ENCODE assay signal across 17 mouse cellular contexts in the genomic region with DNA sequence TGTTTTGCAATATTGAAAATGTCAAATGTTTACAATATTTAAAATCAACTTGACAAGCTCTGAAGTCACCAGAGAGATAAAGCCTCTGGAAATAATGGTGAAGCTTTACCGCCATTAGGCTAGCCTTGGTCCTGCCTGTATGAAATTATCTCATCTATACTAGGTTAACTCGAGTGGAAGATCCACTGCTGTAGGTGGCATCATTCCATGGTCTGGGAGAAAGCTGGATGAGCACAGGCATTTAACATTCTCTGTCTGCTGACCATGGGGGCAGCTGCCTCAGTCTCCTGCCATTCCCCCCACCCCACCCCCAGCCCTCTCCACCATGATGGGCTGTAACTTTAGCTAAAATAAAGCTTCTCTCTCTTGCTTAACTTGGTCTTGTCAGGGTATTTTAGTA.
A peak's percentile ranks its signal among the peaks of the same experiment; 100 is the strongest.
DNase-seq lines count a peak whose midpoint lies in the region; ATAC-seq and TF ChIP-seq lines count a peak whose summit lies in the region.
"Had no signal": no experiment of that assay in that cellular context is flagged by ENCODE, and none has a peak within 500 bp of the region (broad histone marks: within the 10 kb centered on the region; RNA-seq: fewer than 3 reads in every experiment).

No protein-coding gene starts in this region.

- ATAC-seq in midbrain, embryonic 11.5 days (ENCODE audit: low FRiP score), result no peak
- ATAC-seq in midbrain, embryonic 14.5 days (ENCODE audit: low FRiP score, low TSS enrichment), result no peak
- ATAC-seq: forebrain, embryonic 13.5 days; forebrain, embryonic 15.5 days had no signal

- H3K36me3 ChIP-seq in heart, embryonic 10.5 days, result no peaks in the 10 kb centered on the region
- H3K36me3 ChIP-seq in heart, adult 2 months (ENCODE audit: control insufficient read depth, insufficient read depth, low read length), result no peaks in the 10 kb centered on the region
- H3K36me3 ChIP-seq in midbrain, embryonic 11.5 days (ENCODE audit: control insufficient read depth, insufficient read depth, low read length), result no peaks in the 10 kb centered on the region
- H3K36me3 ChIP-seq in midbrain, embryonic 14.5 days (ENCODE audit: control insufficient read depth, insufficient read depth, low read length), result no peaks in the 10 kb centered on the region
- H3K36me3 ChIP-seq: forebrain, embryonic 15.5 days had no signal

- H3K9me3 ChIP-seq in heart, embryonic 10.5 days, result no peaks in the 10 kb centered on the region
- no peaks in the 10 kb centered on the region for H3K9me3 ChIP-seq in midbrain, embryonic 11.5 days (ENCODE audit: control insufficient read depth, low read length)
- no peaks in the 10 kb centered on the region for H3K9me3 ChIP-seq in midbrain, embryonic 14.5 days (ENCODE audit: control insufficient read depth, low read length)
- H3K9me3 ChIP-seq: embryonic facial prominence, embryonic 13.5 days; embryonic facial prominence, embryonic 15.5 days; forebrain, embryonic 13.5 days; forebrain, embryonic 15.5 days had no signal

- no peaks in the 10 kb centered on the region for H3K79me2 ChIP-seq in heart, adult 2 months (replicated peaks; ENCODE audit: control insufficient read depth, insufficient read depth, low read length)

- H3K4me1 ChIP-seq in heart, embryonic 10.5 days, result no peaks in the 10 kb centered on the region
- no peaks in the 10 kb centered on the region; the same call in 1 of the 2 replicates for H3K4me1 ChIP-seq in heart, adult 2 months (ENCODE audit: control insufficient read depth, insufficient read depth, low read length)
- H3K4me1 ChIP-seq in midbrain, embryonic 11.5 days (ENCODE audit: control insufficient read depth, insufficient read depth, low read length), result no peaks in the 10 kb centered on the region
- H3K4me1 ChIP-seq in midbrain, embryonic 14.5 days (ENCODE audit: control insufficient read depth, insufficient read depth, low read length), result no peaks in the 10 kb centered on the region
- H3K4me1 ChIP-seq: embryonic facial prominence, embryonic 15.5 days; forebrain, embryonic 13.5 days had no signal

- DNase-seq in cerebellum, postnatal 14 days, result peak; percentile 27 to 35
- no peak for DNase-seq in cerebellum, postnatal 4 days (ENCODE audit: low spot score in 2 of 2)
- DNase-seq in heart, embryonic 10.5 days (ENCODE audit: low spot score), result peak; percentile 19
- no peak for DNase-seq in heart, adult 2 months
- DNase-seq in midbrain, embryonic 11.5 days (ENCODE audit: low spot score, missing footprints), result peak; percentile 44
- no peak for DNase-seq in midbrain, embryonic 14.5 days
- DNase-seq: adrenal gland, postnatal 10 days; adrenal gland, postnatal 25 days; cerebellum, adult 11 months; cerebellum, adult 2 months; cerebellum, adult 9-10 months; embryo, embryonic 11 days had no signal

- TF ChIP-seq CTCF in heart, adult 2 months (IDR thresholded peaks at IDR 0.05), result no peak

- no peaks in the 10 kb centered on the region for H3K27me3 ChIP-seq in heart, embryonic 10.5 days (ENCODE audit: insufficient read depth, poor library complexity, severe bottlenecking)
- H3K27me3 ChIP-seq in heart, adult 2 months (ENCODE audit: control insufficient read depth, insufficient read depth, low read length), result no peaks in the 10 kb centered on the region
- no peaks in the 10 kb centered on the region for H3K27me3 ChIP-seq in midbrain, embryonic 11.5 days (ENCODE audit: control insufficient read depth, insufficient read depth, low read length)
- H3K27me3 ChIP-seq in midbrain, embryonic 14.5 days (ENCODE audit: control insufficient read depth, insufficient read depth, low read length), result no peaks in the 10 kb centered on the region
- H3K27me3 ChIP-seq: embryonic facial prominence, embryonic 13.5 days; embryonic facial prominence, embryonic 15.5 days; forebrain, embryonic 13.5 days; forebrain, embryonic 15.5 days had no signal

- no peak for TF ChIP-seq EP300 in heart, adult 2 months (IDR thresholded peaks at IDR 0.05; ENCODE audit: insufficient read depth, low read depth, low read length)

- no peak overlapping the region for H3K9ac ChIP-seq in heart, adult 2 months (ENCODE audit: low read depth, low read length)
- H3K9ac ChIP-seq in midbrain, embryonic 11.5 days (ENCODE audit: low read length), result no peak overlapping the region
- H3K9ac ChIP-seq in midbrain, embryonic 14.5 days (replicated peaks; ENCODE audit: low read length), result no peak overlapping the region
- H3K9ac ChIP-seq: embryonic facial prominence, embryonic 13.5 days; embryonic facial prominence, embryonic 15.5 days; forebrain, embryonic 13.5 days; forebrain, embryonic 15.5 days had no signal

- no peak overlapping the region for H3K27ac ChIP-seq in heart, embryonic 10.5 days
- no peak overlapping the region for H3K27ac ChIP-seq in heart, adult 2 months
- H3K27ac ChIP-seq in midbrain, embryonic 11.5 days (ENCODE audit: low read depth, low read length), result no peak overlapping the region
- H3K27ac ChIP-seq in midbrain, embryonic 14.5 days (replicated peaks; ENCODE audit: low read depth, low read length), result no peak overlapping the region
- H3K27ac ChIP-seq: embryonic facial prominence, embryonic 13.5 days; embryonic facial prominence, embryonic 15.5 days; forebrain, embryonic 13.5 days; forebrain, embryonic 15.5 days had no signal

- H3K4me3 ChIP-seq in heart, embryonic 10.5 days, result no peak overlapping the region
- no peak overlapping the region for H3K4me3 ChIP-seq in heart, adult 2 months
- H3K4me3 ChIP-seq in midbrain, embryonic 11.5 days (ENCODE audit: low read depth, low read length), result no peak overlapping the region
- H3K4me3 ChIP-seq in midbrain, embryonic 14.5 days (replicated peaks; ENCODE audit: low read depth, low read length), result no peak overlapping the region
- H3K4me3 ChIP-seq: embryonic facial prominence, embryonic 13.5 days; embryonic facial prominence, embryonic 15.5 days; erythroblast, embryonic 14.5 days; forebrain, embryonic 13.5 days; forebrain, embryonic 15.5 days had no signal

- no peak overlapping the region for H3K4me2 ChIP-seq in midbrain, embryonic 11.5 days
- no peak overlapping the region for H3K4me2 ChIP-seq in midbrain, embryonic 14.5 days (ENCODE audit: low read length)
- H3K4me2 ChIP-seq: embryonic facial prominence, embryonic 13.5 days; embryonic facial prominence, embryonic 15.5 days; forebrain, embryonic 13.5 days; forebrain, embryonic 15.5 days had no signal

- intact Hi-C loops in heart, adult 2 months (cut with DNase I), result no loop called here

- TF ChIP-seq POLR2A in heart, adult 2 months (IDR thresholded peaks at IDR 0.05; ENCODE audit: insufficient read depth, low read depth, low read length), result no peak

- 83% methylated on average over 2 of the region's 2 CpGs for WGBS in heart, embryonic 10.5 days
- 79% methylated on average over 2 of the region's 2 CpGs for WGBS in heart, adult 2 months
- WGBS in midbrain, embryonic 11.5 days, result 93% methylated on average over 2 of the region's 2 CpGs
- 92% methylated on average over 2 of the region's 2 CpGs for WGBS in midbrain, embryonic 14.5 days

Comparison
In these comparisons a context has a peak if more than half of its experiments do, and no peak if none do; other contexts are left out.
1. DNase-seq: peak in cerebellum, postnatal 14 days (2 of 2), heart, embryonic 10.5 days (single experiment) and midbrain, embryonic 11.5 days (single experiment); none in cerebellum, postnatal 4 days (0 of 2), heart, adult 2 months (0 of 2) and midbrain, embryonic 14.5 days (single experiment).